Mouse (Mus musculus): ENCODE measurements around the gene Trim54. TPM values are rescaled to one million over a fixed set of nuclear protein-coding genes. Genes with fewer than 3 reads are reported as not detected.

Gene Trim54
- polyA plus RNA-seq, 1 experiment from 2014 or later = not detected

GRCm38 (mm10) chr5:31162462-31162861, 46.0 kb downstream of the Trim54 start:
- Histone ChIP-seq H3K4me1 (replicated peaks) (no peaks in the 10 kb centered on the region), H3K4me2 (replicated peaks) (no peak overlapping the region), H3K9ac (no peak overlapping the region), H3K4me3 (replicated peaks) (no peak overlapping the region), H3K36me3 (peaks cover 49% of the 10 kb centered on the region), H3K27ac (no peak overlapping the region), H3K27me3 (replicated peaks) (no peaks in the 10 kb centered on the region), H3K9me3 (no peaks in the 10 kb centered on the region)
- ATAC-seq = peak; percentile 68; the same call in 1 of the 2 replicates

GRCm38 (mm10) chr5:31164878-31165277, 48.4 kb downstream of the Trim54 start:
- Histone ChIP-seq H3K9ac (no peak overlapping the region), H3K4me3 (replicated peaks) (no peak overlapping the region), H3K4me2 (replicated peaks) (no peak overlapping the region), H3K36me3 (peaks cover 62% of the 10 kb centered on the region), H3K27ac (no peak overlapping the region), H3K9me3 (no peaks in the 10 kb centered on the region), H3K4me1 (replicated peaks) (no peaks in the 10 kb centered on the region), H3K27me3 (replicated peaks) (no peaks in the 10 kb centered on the region)
- 92% methylated on average over 1 of the region's 1 CpGs for WGBS
- ATAC-seq = no peak

- peaks cover 58% of the 10 kb centered on the region for H3K36me3 ChIP-seq
- no peak overlapping the region for H3K27ac ChIP-seq
Measured at GRCm38 (mm10) chr5:31168630-31169029, 52.1 kb downstream of the Trim54 start.

DNA sequence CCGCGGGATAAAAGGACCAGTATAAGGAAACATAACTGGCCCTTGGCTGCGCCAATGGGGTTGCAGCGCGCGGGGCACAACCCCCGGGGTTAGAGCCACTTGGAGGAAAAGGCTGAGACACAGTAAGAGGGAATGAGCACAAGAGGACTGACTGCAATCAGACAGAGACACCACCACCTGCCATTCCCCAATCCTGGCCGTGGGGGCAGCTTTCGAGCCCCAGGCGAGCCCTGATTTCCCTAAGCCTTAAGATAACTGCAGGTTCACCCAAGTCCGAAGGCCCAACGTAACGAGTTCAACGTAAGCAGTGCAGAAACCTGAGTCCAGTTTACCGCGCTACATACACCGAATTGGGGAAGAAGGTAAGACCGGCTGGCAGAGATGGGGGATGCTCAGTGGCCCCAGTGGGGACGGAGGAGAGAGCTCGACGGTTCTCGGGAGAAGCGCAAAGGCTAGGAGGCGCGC, 62.8 kb downstream of the Trim54 start:
- H3K4me3 ChIP-seq (replicated peaks) = peak overlapping the region; percentile 79
- peak overlapping the region; percentile 100 for H3K27ac ChIP-seq
- H3K27me3 ChIP-seq (replicated peaks) = no peaks in the 10 kb centered on the region
- 0% methylated on average over 25 of the region's 25 CpGs for WGBS
- ATAC-seq = peak; percentile 79
- H3K9me3 ChIP-seq = no peaks in the 10 kb centered on the region
- peak overlapping the region; percentile 70 for H3K9ac ChIP-seq
- H3K4me2 ChIP-seq (replicated peaks) = peak overlapping the region; percentile 81
- H3K36me3 ChIP-seq = no peaks in the 10 kb centered on the region
- H3K4me1 ChIP-seq (replicated peaks) = no peaks in the 10 kb centered on the region

More at GRCm38 (mm10) chr5:31168630-31169029, 52.1 kb downstream of the Trim54 start:
- Histone ChIP-seq H3K4me3 (replicated peaks) (no peak overlapping the region), H3K9ac (no peak overlapping the region), H3K27me3 (replicated peaks) (no peaks in the 10 kb centered on the region), H3K9me3 (no peaks in the 10 kb centered on the region), H3K4me2 (replicated peaks) (no peak overlapping the region), H3K4me1 (replicated peaks) (no peaks in the 10 kb centered on the region)
- 89% methylated on average over 4 of the region's 4 CpGs for WGBS
- ATAC-seq = no peak

- peak within 1 kb of the TSS; percentile 100 for H3K27ac ChIP-seq
- peak within 1 kb of the TSS; percentile 79 for H3K4me3 ChIP-seq (replicated peaks)
- peak; percentile 98 for ATAC-seq
- no peaks in the 10 kb centered on the region for H3K4me1 ChIP-seq (replicated peaks)
- no peaks in the 10 kb centered on the region for H3K9me3 ChIP-seq
- H3K9ac ChIP-seq = peak within 1 kb of the TSS; percentile 70
- H3K4me2 ChIP-seq (replicated peaks) = peak within 1 kb of the TSS; percentile 81
- no peaks in the 10 kb centered on the region for H3K27me3 ChIP-seq (replicated peaks)
- no peaks in the 10 kb centered on the region for H3K36me3 ChIP-seq
- under 1% methylated on average over 59 of the region's 59 CpGs for WGBS
Measured at GRCm38 (mm10) chr5:31179766-31180630, 63.5 kb downstream of the Trim54 start, which contains the start of the genes Gm29609 and Gtf3c2. Gene Gm29609, minus strand, starts transcription at chr5:31179911. Gene Gtf3c2, minus strand, starts transcription at chr5:31180144.

GRCm38 (mm10) chr5:31181183-31181770, 64.8 kb downstream of the Trim54 start:
- 86% methylated on average over 9 of the region's 9 CpGs for WGBS
- H3K4me2 ChIP-seq (replicated peaks) = no peak overlapping the region

DNA sequence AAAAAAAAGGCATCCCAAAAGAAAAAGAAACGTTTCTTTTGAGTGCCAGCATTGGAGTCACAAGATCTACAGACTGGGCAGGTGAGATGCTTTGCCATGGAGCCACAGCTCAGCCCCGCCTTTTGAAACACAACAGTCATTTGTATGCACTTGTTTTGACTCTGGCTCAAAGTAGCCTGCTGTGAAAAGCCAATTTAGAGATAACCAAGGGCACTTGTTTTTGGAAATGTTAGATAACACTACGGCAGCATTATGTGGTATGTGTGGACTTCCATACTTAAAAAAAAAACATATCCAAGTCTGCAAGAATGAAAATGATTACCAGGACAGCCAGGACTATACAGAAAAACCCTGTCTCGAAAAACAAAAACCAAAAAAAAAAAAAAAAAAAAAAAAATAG, 67.2 kb downstream of the Trim54 start:
- Histone ChIP-seq H3K4me2 (replicated peaks) (no peak overlapping the region), H3K4me3 (replicated peaks) (no peak overlapping the region), H3K9ac (no peak overlapping the region), H3K9me3 (no peaks in the 10 kb centered on the region), H3K27ac (no peak overlapping the region), H3K27me3 (replicated peaks) (no peaks in the 10 kb centered on the region), H3K4me1 (replicated peaks) (no peaks in the 10 kb centered on the region), H3K36me3 (peaks cover 16% of the 10 kb centered on the region)
- 60% methylated on average over 4 of the region's 4 CpGs for WGBS
- ATAC-seq = no peak

More at GRCm38 (mm10) chr5:31181183-31181770, 64.8 kb downstream of the Trim54 start:
- H3K9me3 ChIP-seq = no peaks in the 10 kb centered on the region
- no peak overlapping the region for H3K9ac ChIP-seq
- no peak for ATAC-seq
- H3K4me1 ChIP-seq (replicated peaks) = no peaks in the 10 kb centered on the region
- no peaks in the 10 kb centered on the region for H3K27me3 ChIP-seq (replicated peaks)
- no peaks in the 10 kb centered on the region for H3K36me3 ChIP-seq
- H3K4me3 ChIP-seq (replicated peaks) = no peak overlapping the region
- H3K27ac ChIP-seq = no peak overlapping the region

Other genes starting within 250 kb of the Trim54 start
- gene Tmem214, start 248.7 kb upstream of the Trim54 start, polyA plus RNA-seq (2015; fragmentation: Nextera tagmentation; extraction: Ambion mirVana) = 72.3 and 76.3 TPM in 2 replicates
- gene Agbl5, start 228.0 kb upstream of the Trim54 start, polyA plus RNA-seq (2015; fragmentation: Nextera tagmentation; extraction: Ambion mirVana) = 13.9 and 16.4 TPM in 2 replicates
- 449 and 476 TPM in 2 replicates for gene Ost4, start 208.9 kb upstream of the Trim54 start, polyA plus RNA-seq (2015; fragmentation: Nextera tagmentation; extraction: Ambion mirVana)
- 183 and 190 TPM in 2 replicates for gene Emilin1, start 203.3 kb upstream of the Trim54 start, polyA plus RNA-seq (2015; fragmentation: Nextera tagmentation; extraction: Ambion mirVana)
- gene Khk, start 195.3 kb upstream of the Trim54 start, polyA plus RNA-seq (2015; fragmentation: Nextera tagmentation; extraction: Ambion mirVana) = 23.3 and 26.9 TPM in 2 replicates
- 36.1 and 42.8 TPM in 2 replicates for gene Cgref1, start 171.1 kb upstream of the Trim54 start, polyA plus RNA-seq (2015; fragmentation: Nextera tagmentation; extraction: Ambion mirVana)
- gene Preb, start 156.4 kb upstream of the Trim54 start, polyA plus RNA-seq (2015; fragmentation: Nextera tagmentation; extraction: Ambion mirVana) = 166 and 192 TPM in 2 replicates
- 2.2 and 2.3 TPM in 2 replicates for gene Tcf23, start 148.1 kb upstream of the Trim54 start, polyA plus RNA-seq (2015; fragmentation: Nextera tagmentation; extraction: Ambion mirVana)
- 164 and 171 TPM in 2 replicates for gene Atraid, start 68.4 kb upstream of the Trim54 start, polyA plus RNA-seq (2015; fragmentation: Nextera tagmentation; extraction: Ambion mirVana)
- 12.8 and 15.1 TPM in 2 replicates for gene Slc5a6, start 67.8 kb upstream of the Trim54 start, polyA plus RNA-seq (2015; fragmentation: Nextera tagmentation; extraction: Ambion mirVana)
- 24.2 and 25.2 TPM in 2 replicates for gene Cad, start 61.9 kb upstream of the Trim54 start, polyA plus RNA-seq (2015; fragmentation: Nextera tagmentation; extraction: Ambion mirVana)
- not detected in 2 replicates for gene Dnajc5g, start 10.4 kb upstream of the Trim54 start, polyA plus RNA-seq (2015; fragmentation: Nextera tagmentation; extraction: Ambion mirVana)
- 0.26 and 0.34 TPM in 2 replicates for gene Slc30a3, start 8.5 kb upstream of the Trim54 start, polyA plus RNA-seq (2015; fragmentation: Nextera tagmentation; extraction: Ambion mirVana)
- not detected in 2 replicates for gene Ucn, start 22.1 kb downstream of the Trim54 start, polyA plus RNA-seq (2015; fragmentation: Nextera tagmentation; extraction: Ambion mirVana)
- 57.1 and 67.9 TPM in 2 replicates for gene Mpv17, start 37.5 kb downstream of the Trim54 start, polyA plus RNA-seq (2015; fragmentation: Nextera tagmentation; extraction: Ambion mirVana)
- 2.1 and 2.4 TPM in 2 replicates for gene Gm29609, start 63.2 kb downstream of the Trim54 start, polyA plus RNA-seq (2015; fragmentation: Nextera tagmentation; extraction: Ambion mirVana)
- 56.6 and 63.4 TPM in 2 replicates for gene Gtf3c2, start 63.4 kb downstream of the Trim54 start, polyA plus RNA-seq (2015; fragmentation: Nextera tagmentation; extraction: Ambion mirVana)
- gene Snx17, start 76.5 kb downstream of the Trim54 start, polyA plus RNA-seq (2015; fragmentation: Nextera tagmentation; extraction: Ambion mirVana) = 131 and 136 TPM in 2 replicates
- 58.0 and 67.3 TPM in 2 replicates for gene Eif2b4, start 76.7 kb downstream of the Trim54 start, polyA plus RNA-seq (2015; fragmentation: Nextera tagmentation; extraction: Ambion mirVana)
- gene Zfp513, start 85.6 kb downstream of the Trim54 start, polyA plus RNA-seq (2015; fragmentation: Nextera tagmentation; extraction: Ambion mirVana) = 8.1 and 8.8 TPM in 2 replicates
- 124 and 132 TPM in 2 replicates for gene Ppm1g, start 104.0 kb downstream of the Trim54 start, polyA plus RNA-seq (2015; fragmentation: Nextera tagmentation; extraction: Ambion mirVana)
- gene Nrbp1, start 124.2 kb downstream of the Trim54 start, polyA plus RNA-seq (2015; fragmentation: Nextera tagmentation; extraction: Ambion mirVana) = 133 and 136 TPM in 2 replicates
- gene Gm9970, start 124.5 kb downstream of the Trim54 start, polyA plus RNA-seq (2015; fragmentation: Nextera tagmentation; extraction: Ambion mirVana) = 0.33 TPM in 1 of 2 replicates, not detected in the other
- gene Krtcap3, start 135.0 kb downstream of the Trim54 start, polyA plus RNA-seq (2015; fragmentation: Nextera tagmentation; extraction: Ambion mirVana) = 66.8 and 70.0 TPM in 2 replicates
- gene Ift172, start 174.4 kb downstream of the Trim54 start, polyA plus RNA-seq (2015; fragmentation: Nextera tagmentation; extraction: Ambion mirVana) = 20.1 and 21.4 TPM in 2 replicates
- gene Fndc4, start 179.4 kb downstream of the Trim54 start, polyA plus RNA-seq (2015; fragmentation: Nextera tagmentation; extraction: Ambion mirVana) = 27.9 and 29.6 TPM in 2 replicates
- 0.52 and 0.54 TPM in 2 replicates for gene Gckr, start 180.7 kb downstream of the Trim54 start, polyA plus RNA-seq (2015; fragmentation: Nextera tagmentation; extraction: Ambion mirVana)

Data from intestine, embryonic 15.5 days (tissue).